Mouse (Mus musculus) macrophage (primary cell): Measurements from ENCODE around the gene Smarce1. TPM values are rescaled to one million over a fixed set of nuclear protein-coding genes. Genes with fewer than 3 reads are reported as not detected.

ENCODE experiments used
- H3K27ac ChIP-seq: fragments of 350-480 bp; formaldehyde crosslinking; 2 replicates; pipeline ENCODE4 v1.9.0; 2021
- H3K36me3 ChIP-seq: fragments of 350-480 bp; formaldehyde crosslinking; 2 replicates; pipeline ENCODE4 v1.9.0; 2021; ENCODE audit errors: inconsistent target
- H3K4me3 ChIP-seq: fragments of 350-480 bp; formaldehyde crosslinking; 2 replicates; pipeline ENCODE4 v1.9.0; 2021; ENCODE audit errors: inconsistent target
- H3K79me2 ChIP-seq: fragments of 350-480 bp; formaldehyde crosslinking; 2 replicates; pipeline ENCODE4 v1.9.0; 2021; ENCODE audit errors: inconsistent target
- WGBS: methylation state at CpG from one replicate; pipeline ENCODE4 v1.1.7; 2026; ENCODE audit warnings: inconsistent platforms; ENCODE audit not compliant: missing documents; 5-methylcytosine and 5-hydroxymethylcytosine counted together
- polyA plus RNA-seq: library from polyadenylated mRNA; stranded (reverse); fragments of 250-400 nt; gene quantifications from 3 replicates; pipeline ENCODE4 v1.2.4, GENCODE M21; 2018; ENCODE audit warnings: inconsistent platforms

Smarce1 gene
- polyA plus RNA-seq, 1 experiment from 2014 or later, result 118 TPM

GRCm38 (mm10) chr11:99169438-99169837 lies 61.4 kb downstream of the Smarce1 start:
- H3K36me3 ChIP-seq, result no peaks in the 10 kb centered on the region
- no peak overlapping the region for H3K4me3 ChIP-seq
- H3K79me2 ChIP-seq, result no peaks in the 10 kb centered on the region
- 100% methylated on average over 2 of the region's 2 CpGs for WGBS
- H3K27ac ChIP-seq, result no peak overlapping the region

- no peak overlapping the region; the same call in 1 of the 2 replicates for H3K4me3 ChIP-seq
- H3K36me3 ChIP-seq, result no peaks in the 10 kb centered on the region
- WGBS, result 1% methylated on average over 12 of the region's 12 CpGs
- H3K27ac ChIP-seq, result no peak overlapping the region
- no peaks in the 10 kb centered on the region for H3K79me2 ChIP-seq
Measured at GRCm38 (mm10) chr11:99168030-99168474, 62.8 kb downstream of the Smarce1 start.

DNA sequence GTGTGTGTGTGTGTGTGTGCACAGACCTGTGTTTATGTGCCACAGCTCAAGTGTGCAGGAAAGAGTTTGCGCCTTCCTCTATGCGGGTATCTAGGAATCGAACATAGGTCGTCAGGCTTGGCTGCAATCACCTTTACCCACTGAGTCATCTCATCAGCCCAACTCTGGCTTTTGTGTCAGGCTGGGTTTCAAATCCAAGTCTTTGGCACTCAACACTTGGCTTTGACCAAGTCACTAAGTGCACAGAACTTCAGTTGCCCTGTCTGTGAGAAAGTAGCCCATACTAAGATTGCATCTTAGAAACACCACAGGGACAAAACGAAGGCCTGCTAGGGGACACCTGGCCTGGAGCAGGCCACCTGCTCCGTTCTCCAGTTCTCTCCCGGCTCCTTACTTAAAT lies 63.2 kb downstream of the Smarce1 start:
- H3K79me2 ChIP-seq, result no peaks in the 10 kb centered on the region
- H3K27ac ChIP-seq, result no peak overlapping the region
- H3K4me3 ChIP-seq, result no peak overlapping the region
- WGBS, result 64% methylated on average over 7 of the region's 7 CpGs
- H3K36me3 ChIP-seq, result no peaks in the 10 kb centered on the region

- Histone ChIP-seq H3K36me3 (no peaks in the 10 kb centered on the region), H3K4me3 (no peak overlapping the region), H3K27ac (no peak overlapping the region), H3K79me2 (no peaks in the 10 kb centered on the region)
- WGBS, result 96% methylated on average over 7 of the region's 7 CpGs
Measured at GRCm38 (mm10) chr11:99166241-99166640, 64.6 kb downstream of the Smarce1 start.

DNA sequence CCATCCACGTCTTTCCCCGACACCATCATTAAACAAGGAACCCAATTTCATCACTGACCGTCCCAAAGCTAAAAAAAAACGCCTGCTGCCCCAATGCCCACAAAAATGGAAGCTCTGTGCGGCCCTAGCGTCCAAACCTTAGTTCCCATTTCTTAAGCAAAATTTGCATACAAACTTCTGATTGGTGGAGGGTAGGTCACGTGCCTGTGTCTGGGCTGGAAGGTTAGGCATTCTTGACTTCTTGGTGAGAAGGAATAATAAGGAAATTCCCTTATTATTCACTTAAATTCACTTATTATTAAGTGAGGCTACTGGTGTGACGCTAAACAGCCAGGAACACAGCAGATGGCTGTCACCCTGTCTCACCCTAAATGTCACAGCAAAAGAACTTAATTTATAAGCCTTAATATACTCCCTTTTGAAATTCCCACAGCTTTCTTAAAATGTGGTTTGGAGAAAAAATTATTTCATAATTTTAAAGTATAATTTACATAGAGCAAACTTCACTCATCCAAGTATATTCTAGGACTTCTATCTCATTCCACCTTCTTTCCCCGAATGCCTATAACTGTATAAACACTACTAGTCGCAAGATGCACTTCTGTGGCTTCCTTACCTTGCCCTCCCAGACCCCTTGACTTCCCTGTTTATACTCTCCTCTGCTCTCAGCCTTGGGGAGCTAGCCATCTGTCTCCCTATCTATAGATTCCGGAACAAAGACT lies 65.6 kb downstream of the Smarce1 start:
- no peaks in the 10 kb centered on the region for H3K79me2 ChIP-seq
- no peak overlapping the region for H3K4me3 ChIP-seq
- WGBS, result 41% methylated on average over 11 of the region's 11 CpGs
- H3K27ac ChIP-seq, result no peak overlapping the region
- H3K36me3 ChIP-seq, result no peaks in the 10 kb centered on the region

DNA sequence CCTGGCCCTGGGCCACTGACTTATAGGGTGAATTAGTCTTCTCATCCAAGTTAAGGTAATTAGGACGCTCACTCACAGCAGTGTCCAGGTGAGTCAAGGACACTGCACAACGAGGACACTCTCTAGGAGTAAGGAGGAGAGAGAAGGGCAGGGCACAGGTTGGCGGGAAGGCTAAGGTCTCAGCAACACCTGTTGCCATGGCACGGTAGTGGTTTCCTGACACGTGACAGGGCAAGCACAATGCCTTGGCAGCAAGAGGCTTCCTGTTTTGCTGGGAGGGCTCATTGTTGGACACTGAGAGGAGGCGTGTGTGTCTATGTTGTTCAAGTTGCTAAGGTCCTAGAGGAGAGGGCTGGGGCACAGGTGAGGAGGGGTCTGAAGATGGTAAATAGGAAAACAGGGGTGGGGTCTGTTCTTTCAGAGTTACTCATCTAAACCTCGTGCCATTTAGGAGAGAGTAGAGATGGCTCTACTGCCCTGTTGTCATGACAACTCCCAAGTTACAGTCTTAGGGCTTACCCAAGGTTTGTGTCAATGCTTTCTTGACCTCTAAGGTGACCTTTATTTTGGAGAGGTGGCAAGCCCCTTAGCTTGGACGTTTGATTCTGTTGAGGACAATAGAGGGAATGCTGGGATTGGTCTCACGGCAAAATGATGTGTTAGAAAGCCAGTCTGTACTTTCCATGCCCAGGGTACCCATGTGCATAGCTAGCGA lies 67.7 kb downstream of the Smarce1 start:
- WGBS, result 36% methylated on average over 10 of the region's 10 CpGs
- H3K79me2 ChIP-seq, result no peaks in the 10 kb centered on the region
- H3K4me3 ChIP-seq, result no peak overlapping the region
- no peak overlapping the region for H3K27ac ChIP-seq
- H3K36me3 ChIP-seq, result no peaks in the 10 kb centered on the region

- H3K27ac ChIP-seq, result no peak overlapping the region
- no peaks in the 10 kb centered on the region for H3K79me2 ChIP-seq
- WGBS, result 60% methylated on average over 5 of the region's 5 CpGs
- no peak overlapping the region for H3K4me3 ChIP-seq
- H3K36me3 ChIP-seq, result no peaks in the 10 kb centered on the region
Measured at GRCm38 (mm10) chr11:99161648-99162047, 69.2 kb downstream of the Smarce1 start.

DNA sequence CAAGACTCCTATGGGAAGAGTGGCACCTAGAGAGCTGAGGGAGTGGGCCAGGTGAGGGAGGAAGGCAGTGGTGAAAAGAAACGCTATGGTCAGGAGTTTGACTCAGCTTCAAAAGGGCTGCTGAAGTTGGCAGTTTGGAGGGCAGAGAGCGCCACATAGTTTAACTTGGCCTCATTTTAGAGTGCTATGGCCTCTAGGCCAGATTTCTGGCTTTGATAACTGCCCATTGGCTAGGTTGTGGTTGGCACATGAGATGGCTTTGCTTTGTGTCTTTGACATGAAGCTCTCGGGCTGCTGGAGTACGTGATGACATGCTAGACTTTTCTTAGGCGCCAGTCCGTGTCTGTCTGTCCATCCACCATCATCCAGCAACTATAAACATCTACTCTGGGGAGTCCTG lies 70.6 kb downstream of the Smarce1 start:
- 94% methylated on average over 6 of the region's 6 CpGs for WGBS
- H3K4me3 ChIP-seq, result no peak overlapping the region
- no peak overlapping the region for H3K27ac ChIP-seq
- no peaks in the 10 kb centered on the region for H3K36me3 ChIP-seq
- no peaks in the 10 kb centered on the region for H3K79me2 ChIP-seq

Other genes starting within 250 kb of the Smarce1 start
- not detected in 3 replicates for gene Gjd3, start 248.0 kb downstream of the Smarce1 start, polyA plus RNA-seq
- gene Top2a, start 206.8 kb downstream of the Smarce1 start, polyA plus RNA-seq, result 5.8 to 44.5 TPM (median 27.0 TPM) in 3 replicates
- 50.8 to 246 TPM (median 226 TPM) in 3 replicates for gene Igfbp4, start 189.8 kb downstream of the Smarce1 start, polyA plus RNA-seq
- gene Tns4, start 141.7 kb downstream of the Smarce1 start, polyA plus RNA-seq, result 0.88 to 2.5 TPM (median 0.97 TPM) in 3 replicates
- gene Ccr7, start 75.9 kb downstream of the Smarce1 start, polyA plus RNA-seq, result 0.98 to 2.3 TPM (median 1.1 TPM) in 3 replicates
- not detected in 3 replicates for gene Krt222, start 13.1 kb upstream of the Smarce1 start, polyA plus RNA-seq
- gene Krt24, start 54.2 kb upstream of the Smarce1 start, polyA plus RNA-seq, result not detected in 3 replicates
- gene Krt25, start 91.9 kb upstream of the Smarce1 start, polyA plus RNA-seq, result not detected in 3 replicates
- gene Krt26, start 106.9 kb upstream of the Smarce1 start, polyA plus RNA-seq, result not detected in 3 replicates
- not detected in 3 replicates for gene Krt27, start 120.1 kb upstream of the Smarce1 start, polyA plus RNA-seq
- not detected in 3 replicates for gene Krt28, start 143.9 kb upstream of the Smarce1 start, polyA plus RNA-seq
- gene Krt10, start 158.3 kb upstream of the Smarce1 start, polyA plus RNA-seq, result 1.2 to 2.7 TPM (median 2.0 TPM) in 3 replicates
- not detected in 3 replicates for gene Krt12, start 191.2 kb upstream of the Smarce1 start, polyA plus RNA-seq
- gene Krt20, start 207.1 kb upstream of the Smarce1 start, polyA plus RNA-seq, result not detected in 3 replicates